Mouse (Mus musculus): ENCODE data around the gene Stk24.

The Stk24 gene

DNA sequence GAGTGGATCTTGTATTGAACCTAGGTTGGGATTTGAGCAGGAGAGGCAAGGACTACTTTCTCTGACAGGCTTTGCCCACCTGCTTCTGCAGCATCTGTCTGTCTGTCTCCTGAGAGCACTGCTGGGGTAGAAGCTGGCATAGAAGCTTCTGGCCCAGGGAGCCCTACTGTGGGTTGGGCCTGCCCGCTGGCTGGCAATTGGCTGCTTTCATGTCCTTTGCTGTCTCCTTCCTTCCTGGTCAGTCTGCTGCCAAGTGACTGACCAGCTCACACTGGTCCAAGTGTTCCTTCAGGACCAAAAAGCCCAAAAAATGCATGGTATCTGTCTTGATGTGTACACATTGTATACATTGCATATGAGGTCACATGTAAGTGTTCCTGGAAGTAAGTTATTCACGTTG, 115.9 kb downstream of the Stk24 start:
- DNase-seq (ENCODE audit: low spot score): no peak

- no peak for DNase-seq (ENCODE audit: low spot score)
Measured at GRCm38 (mm10) chr14:121262606-121263005, 117.2 kb downstream of the Stk24 start.

GRCm38 (mm10) chr14:121261229-121261879, 118.5 kb downstream of the Stk24 start:
- no peak for DNase-seq (ENCODE audit: low spot score)

DNA sequence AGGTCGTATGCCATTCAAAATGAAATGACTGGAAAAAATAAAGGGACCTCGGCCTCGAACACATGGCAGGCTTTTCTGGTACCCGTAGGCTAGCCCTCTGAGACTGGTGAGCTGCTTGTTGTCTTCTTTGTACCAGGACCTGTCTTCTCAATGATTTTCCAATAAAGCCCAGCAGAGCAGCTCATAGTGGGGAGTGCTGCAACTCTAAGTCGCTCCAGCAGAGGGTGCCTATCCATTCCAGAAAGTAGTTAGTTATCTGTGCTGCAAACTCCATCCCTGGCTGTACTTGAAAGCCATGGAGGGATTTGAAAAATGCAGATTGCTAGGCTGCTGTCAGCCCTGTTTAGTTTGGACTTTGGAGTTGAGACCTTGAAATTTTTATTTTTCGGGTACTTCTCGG, 120.0 kb downstream of the Stk24 start:
- no peak for DNase-seq (ENCODE audit: low spot score)

GRCm38 (mm10) chr14:121259332-121259731, 120.5 kb downstream of the Stk24 start:
- DNase-seq (ENCODE audit: low spot score): no peak

GRCm38 (mm10) chr14:121256896-121257295, 122.9 kb downstream of the Stk24 start:
- DNase-seq (ENCODE audit: low spot score): no peak

DNA sequence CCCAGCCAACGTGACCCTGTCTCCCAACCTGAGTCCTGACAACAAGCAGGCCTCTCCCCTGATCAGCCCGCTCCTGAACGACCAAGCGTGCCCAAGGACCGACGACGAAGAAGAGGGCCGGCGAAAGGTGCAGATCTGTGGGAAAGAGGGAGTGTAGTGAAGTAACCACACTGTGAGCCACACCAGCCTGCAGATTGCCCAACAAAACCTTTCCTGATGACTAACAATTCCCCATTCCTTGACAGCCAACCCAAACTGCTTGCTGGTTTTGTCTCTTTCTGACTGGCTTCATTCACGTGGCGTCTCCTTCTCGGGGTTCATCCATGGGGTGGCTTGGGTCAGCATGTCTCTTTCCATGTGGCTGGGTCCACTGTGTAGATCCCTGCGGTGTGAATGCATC, 124.3 kb downstream of the Stk24 start:
- no peak for DNase-seq (ENCODE audit: low spot score)

- DNase-seq (ENCODE audit: low spot score): no peak
Measured at GRCm38 (mm10) chr14:121254869-121255268, 124.9 kb downstream of the Stk24 start.

DNA sequence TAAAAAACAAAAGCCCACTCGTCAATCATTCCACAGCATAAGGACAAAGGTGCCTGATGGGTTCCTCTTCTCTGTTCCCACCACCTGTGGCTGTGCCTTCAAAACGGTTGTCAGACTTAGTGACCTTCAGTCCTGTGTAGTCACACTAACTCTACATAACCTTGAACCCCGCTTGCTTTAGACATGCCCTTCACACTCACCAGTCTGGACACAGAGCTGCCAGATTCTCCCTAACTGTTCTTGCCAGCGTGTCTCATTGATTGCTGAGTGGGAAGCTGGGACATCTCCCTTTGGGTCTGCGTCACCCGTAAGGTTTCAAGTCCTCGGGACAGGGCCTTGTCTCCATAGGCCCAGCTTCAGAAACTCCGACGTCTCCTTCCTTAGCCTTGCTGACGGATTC, 127.3 kb downstream of the Stk24 start:
- DNase-seq (ENCODE audit: low spot score): no peak

GRCm38 (mm10) chr14:121251708-121252107, 128.1 kb downstream of the Stk24 start:
- DNase-seq (ENCODE audit: low spot score): no peak

DNA sequence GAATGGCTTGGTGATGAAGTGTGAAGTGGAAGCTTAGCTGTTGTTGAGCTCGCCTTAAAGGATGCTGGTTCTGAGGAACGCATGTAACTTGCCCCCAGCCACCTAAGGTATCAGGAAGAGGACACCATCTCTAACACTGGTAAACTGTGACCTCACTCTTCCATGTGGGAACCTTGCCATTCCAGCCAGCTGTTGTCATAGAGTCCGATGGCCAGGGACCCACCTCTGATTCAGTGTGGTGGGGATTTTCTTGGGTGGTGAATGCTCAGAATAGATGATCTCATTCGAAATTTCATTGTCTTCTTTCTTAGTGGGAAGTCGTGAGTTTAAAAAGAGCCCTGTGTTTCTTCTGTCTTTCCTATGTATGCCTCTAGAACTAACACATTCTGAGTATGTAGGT, 128.7 kb downstream of the Stk24 start:
- no peak for DNase-seq (ENCODE audit: low spot score)

GRCm38 (mm10) chr14:121248346-121248745, 131.5 kb downstream of the Stk24 start:
- DNase-seq (ENCODE audit: low spot score): no peak

DNA sequence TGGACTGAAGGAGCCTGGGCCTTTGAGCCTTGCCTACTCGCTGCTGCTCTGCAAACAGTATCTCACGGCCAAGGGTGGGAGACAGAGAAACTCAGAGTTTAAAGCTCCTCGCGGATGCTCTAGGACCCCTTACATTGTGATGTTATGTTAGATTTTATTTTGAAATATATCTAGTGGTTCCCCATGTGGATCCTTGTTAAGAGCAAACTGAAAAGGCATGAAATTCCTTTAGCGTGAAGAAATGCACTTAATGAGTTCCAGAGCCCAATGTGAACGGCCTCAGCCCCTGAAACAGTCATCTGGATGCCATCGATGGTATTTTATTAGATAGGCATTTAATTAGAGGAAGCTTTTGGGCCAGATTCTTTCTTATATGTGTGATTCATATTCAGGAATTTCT, 132.5 kb downstream of the Stk24 start:
- DNase-seq (ENCODE audit: low spot score): no peak

DNA sequence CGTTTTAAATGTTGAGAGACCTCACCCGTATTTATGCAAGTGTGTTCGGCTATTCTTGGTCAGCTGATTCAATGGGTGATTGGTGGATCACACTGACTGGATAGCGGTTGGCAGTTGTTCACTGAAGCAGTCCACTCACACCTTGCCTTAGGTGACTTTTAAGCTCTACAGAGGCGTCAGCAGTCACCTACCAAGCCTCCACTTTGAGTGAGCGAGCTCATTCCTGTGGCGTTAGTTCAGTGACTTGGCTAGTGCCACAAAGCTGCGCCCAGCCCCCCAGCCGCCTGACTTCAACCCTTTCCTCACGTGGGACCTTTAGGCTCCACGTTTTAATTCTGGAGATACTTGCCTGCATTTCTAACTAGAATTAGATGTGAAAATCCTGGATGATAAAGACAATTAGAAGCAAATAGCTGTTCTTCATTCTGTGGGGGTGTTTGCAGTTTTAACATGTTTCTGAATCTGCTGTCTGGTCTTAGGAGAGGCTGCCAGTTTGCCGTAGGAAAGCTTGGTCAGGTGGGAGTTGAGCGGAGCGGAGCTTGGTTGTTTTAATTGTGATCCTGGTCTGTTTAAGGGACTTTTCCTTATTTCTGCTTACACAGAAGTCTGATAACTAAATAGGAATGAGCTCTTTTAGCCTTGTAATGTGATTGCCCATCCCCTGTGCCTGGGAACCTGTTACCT, 133.6 kb downstream of the Stk24 start:
- no peak for DNase-seq (ENCODE audit: low spot score)

- DNase-seq (ENCODE audit: low spot score): no peak
Measured at GRCm38 (mm10) chr14:121244104-121244503, 135.7 kb downstream of the Stk24 start.

DNA sequence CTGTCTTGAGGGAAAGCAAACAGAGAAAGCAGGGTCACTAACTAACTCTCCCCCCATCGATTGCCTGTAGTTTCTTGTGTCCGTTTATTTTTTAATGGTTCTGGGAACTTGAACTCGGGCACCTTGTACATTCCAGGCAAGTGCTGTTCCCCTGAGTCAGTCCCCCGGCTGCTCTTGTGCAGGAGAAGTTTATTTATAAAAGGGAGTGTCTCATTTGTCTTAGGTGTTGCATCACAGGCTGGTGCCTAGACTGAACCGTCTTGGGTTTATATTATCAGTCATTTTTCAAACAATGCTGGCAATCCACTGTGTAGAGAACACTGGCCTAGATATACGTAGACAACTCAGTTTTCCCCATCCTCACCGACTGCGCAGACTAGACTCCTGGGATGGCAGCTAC, 140.4 kb downstream of the Stk24 start:
- DNase-seq (ENCODE audit: low spot score): no peak

GRCm38 (mm10) chr14:121238727-121239126, 141.1 kb downstream of the Stk24 start:
- no peak for DNase-seq (ENCODE audit: low spot score)

DNA sequence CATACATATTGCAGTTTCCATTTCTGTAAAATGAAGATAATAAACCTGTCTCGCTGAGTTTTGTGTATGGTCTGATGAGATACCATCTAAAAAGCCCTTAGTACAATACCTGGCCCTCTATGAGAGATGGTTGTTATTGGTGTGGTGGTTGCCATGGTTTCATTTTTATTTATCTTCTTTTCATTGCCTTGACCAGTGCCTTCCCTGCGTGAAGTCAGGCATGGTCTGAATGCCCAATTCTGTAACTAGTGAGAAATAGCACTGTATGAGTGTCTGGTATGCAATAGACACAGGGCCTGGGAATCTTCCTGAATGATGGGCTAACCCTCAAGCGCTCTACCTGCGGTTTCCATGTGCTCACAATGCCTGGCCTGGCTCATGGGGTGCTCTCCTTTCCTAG, 143.1 kb downstream of the Stk24 start:
- no peak for DNase-seq (ENCODE audit: low spot score)
